Mouse (Mus musculus): ENCODE measurements around the gene Otoa.

DNA sequence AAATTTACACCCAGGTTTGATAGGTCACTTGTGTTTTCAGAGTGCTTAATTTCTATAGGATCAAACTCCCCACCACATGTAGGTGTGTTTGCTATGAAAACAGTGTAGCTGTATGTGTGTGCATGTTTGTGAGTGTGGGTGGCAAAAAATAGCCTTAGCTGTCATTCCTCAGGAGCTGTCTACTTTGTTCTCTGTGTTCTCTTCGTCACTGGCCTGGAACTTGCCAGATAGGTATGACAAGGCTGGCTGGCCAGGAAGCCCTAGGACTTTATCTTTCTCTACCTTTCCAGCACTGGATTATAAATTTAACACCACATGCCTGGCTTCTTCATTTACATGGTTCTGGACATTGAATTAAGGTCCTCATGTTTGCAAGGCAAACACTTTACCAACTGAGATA lies 37.2 kb upstream of the Otoa start:
- TF ChIP-seq CTCF (IDR thresholded peaks at IDR 0.05; ENCODE audit: extremely low read depth, insufficient read depth, insufficient read length, insufficient replicate concordance) (no peak), POLR2A (IDR thresholded peaks at IDR 0.05; ENCODE audit: low read depth, low read length) (no peak)

Measured in spleen, adult 2 months (tissue).